Mouse (Mus musculus) thymus, adult 2 months (tissue): ENCODE measurements around the gene Nol4l.

ENCODE experiments used
- CTCF ChIP-seq: fragments of 200-500 bp; IDR thresholded peaks from 2 replicates; pipeline ENCODE4 v1.5.1; 2012; ENCODE audit warnings: mild to moderate bottlenecking, control low read depth, low read length, moderate library complexity, borderline replicate concordance; ENCODE audit not compliant: control insufficient read depth, poor library complexity, insufficient read depth; ENCODE audit errors: extremely low read depth
- POLR2A ChIP-seq: fragments of 200-500 bp; IDR thresholded peaks from 2 replicates; pipeline ENCODE4 v1.6.1; 2012; ENCODE audit warnings: mild to moderate bottlenecking, low read length, control low read depth, moderate library complexity; ENCODE audit not compliant: control insufficient read depth, poor library complexity, insufficient read depth; ENCODE audit errors: extremely low read depth

GRCm38 (mm10) chr2:153556208-153556607 is 26.4 kb upstream of the Nol4l start:
- no peak for TF ChIP-seq CTCF
- TF ChIP-seq POLR2A, result no peak
